Mouse (Mus musculus) megakaryocyte, embryonic 14.5 days (primary cell): ENCODE measurements at regions not wholly inside any gene's neighbourhood (a gene's known extent, or its start where the extent isn't known, plus 50 kb on each side); places are given as distances from the start of the nearest gene placed in this dataset.
"Not testable (repeated sequence)": the region's sequence is repeated elsewhere in the genome, so short reads cannot be mapped to it uniquely, and the experiment has no call there.

Experiments
- H3K27me3 ChIP-seq: replicated peaks from 2 replicates; pipeline ENCODE3; 2012; ENCODE audit warnings: inconsistent platforms
- H3K36me3 ChIP-seq: replicated peaks from 2 replicates; pipeline ENCODE3; 2012; ENCODE audit warnings: low read length, inconsistent platforms, mixed read lengths
- H3K4me1 ChIP-seq: 2 replicates; pipeline ENCODE4 v1.6.1; 2012; ENCODE audit warnings: inconsistent platforms
- H3K4me3 ChIP-seq: replicated peaks from 2 replicates; pipeline ENCODE3; 2012; ENCODE audit warnings: moderate library complexity, mild to moderate bottlenecking, inconsistent platforms
- H3K9me3 ChIP-seq: 2 replicates; pipeline ENCODE4 v1.6.1; 2012; ENCODE audit warnings: inconsistent platforms
- FLI1 ChIP-seq: IDR thresholded peaks from 2 replicates; pipeline ENCODE4 v1.6.1; 2012; ENCODE audit warnings: low read length, inconsistent platforms, mixed read lengths
- GATA1 ChIP-seq: IDR thresholded peaks from 3 replicates; pipeline ENCODE4 v1.6.1; 2012; ENCODE audit warnings: mixed read lengths, low read length, inconsistent platforms, borderline replicate concordance

DNA sequence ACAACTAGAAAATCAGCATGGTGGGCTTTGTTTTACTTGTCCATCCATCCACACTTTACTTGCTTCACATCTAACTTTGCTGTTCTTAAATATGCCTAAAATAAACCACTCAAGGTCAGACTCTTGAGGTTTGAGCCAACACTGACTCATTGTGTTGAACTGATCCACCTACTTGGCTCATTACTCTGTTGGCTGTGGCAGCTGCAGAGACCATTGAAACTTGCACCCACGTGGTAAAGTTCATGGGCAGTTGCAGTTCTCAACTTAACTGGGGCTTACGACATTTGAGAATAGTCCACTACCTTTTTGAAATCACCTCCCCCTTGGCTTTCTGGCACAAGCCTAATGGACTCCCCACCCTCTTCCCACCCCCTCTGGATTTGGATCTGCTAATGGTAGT is 395.3 kb upstream of the Cdh5 start:
- TF ChIP-seq FLI1, result no peak
- no peak for TF ChIP-seq GATA1
- H3K9me3 ChIP-seq, result peaks cover 24% of the 10 kb centered on the region

DNA sequence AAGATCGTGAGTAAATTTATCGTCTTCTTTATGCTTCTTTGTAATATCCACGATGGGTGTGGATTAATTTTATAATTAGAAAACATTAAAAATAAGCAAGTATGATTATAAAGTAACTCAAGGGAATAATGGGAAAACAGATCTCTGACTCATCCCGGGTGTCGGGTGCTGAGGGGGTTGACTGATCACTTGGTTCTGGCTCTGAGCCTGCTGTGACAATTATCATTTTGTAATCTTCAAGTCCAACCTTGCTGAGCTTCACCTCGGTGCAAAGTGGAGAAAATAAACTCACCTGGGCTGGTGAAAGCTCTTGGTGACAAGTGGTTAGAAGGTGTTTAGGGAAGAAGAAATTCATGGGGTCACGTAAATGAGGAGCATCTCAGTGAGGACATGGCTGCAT is 390.6 kb upstream of the Cdh5 start:
- not testable (repeated sequence) for H3K4me1 ChIP-seq, H3K36me3 ChIP-seq, H3K4me3 ChIP-seq, H3K27me3 ChIP-seq
- peaks cover 28% of the 10 kb centered on the region for H3K9me3 ChIP-seq

More for the DNA sequence above, 395.3 kb upstream of the Cdh5 start:
- Histone ChIP-seq H3K4me3 (no peak overlapping the region), H3K27me3 (no peaks in the 10 kb centered on the region), H3K4me1 (no peaks in the 10 kb centered on the region), H3K36me3 (no peaks in the 10 kb centered on the region)

DNA sequence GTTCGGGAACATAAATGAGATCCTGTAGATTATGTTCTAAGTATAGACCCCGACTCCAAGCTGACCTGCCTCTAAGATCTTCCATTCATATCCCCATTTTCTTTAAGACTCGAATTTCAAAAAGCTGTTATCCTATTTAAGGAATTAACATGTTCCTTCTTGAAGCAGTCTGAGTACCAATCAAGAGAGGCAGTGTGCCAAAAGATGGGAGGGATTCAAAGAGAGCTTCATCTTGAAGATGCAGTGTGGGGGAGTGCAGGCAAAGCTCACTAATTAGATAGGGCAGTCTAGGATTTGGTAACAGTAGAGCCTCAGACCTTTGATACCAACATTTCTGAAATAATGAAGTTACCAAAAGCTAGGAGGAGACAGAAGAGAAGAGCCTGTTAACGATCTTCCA is 383.7 kb upstream of the Cdh5 start:
- no peak for TF ChIP-seq GATA1
- no peak for TF ChIP-seq FLI1
- no peaks in the 10 kb centered on the region for H3K36me3 ChIP-seq
- no peak overlapping the region for H3K4me3 ChIP-seq
- H3K4me1 ChIP-seq, result no peaks in the 10 kb centered on the region
- peaks cover 24% of the 10 kb centered on the region for H3K9me3 ChIP-seq
- no peaks in the 10 kb centered on the region for H3K27me3 ChIP-seq

GRCm38 (mm10) chr8:103733466-103733865 is 368.0 kb upstream of the Cdh5 start:
- TF ChIP-seq GATA1 (no peak), FLI1 (no peak)
- H3K27me3 ChIP-seq, result no peaks in the 10 kb centered on the region
- no peaks in the 10 kb centered on the region for H3K4me1 ChIP-seq
- H3K4me3 ChIP-seq, result no peak overlapping the region
- H3K36me3 ChIP-seq, result no peaks in the 10 kb centered on the region
- H3K9me3 ChIP-seq, result peaks cover 51% of the 10 kb centered on the region

DNA sequence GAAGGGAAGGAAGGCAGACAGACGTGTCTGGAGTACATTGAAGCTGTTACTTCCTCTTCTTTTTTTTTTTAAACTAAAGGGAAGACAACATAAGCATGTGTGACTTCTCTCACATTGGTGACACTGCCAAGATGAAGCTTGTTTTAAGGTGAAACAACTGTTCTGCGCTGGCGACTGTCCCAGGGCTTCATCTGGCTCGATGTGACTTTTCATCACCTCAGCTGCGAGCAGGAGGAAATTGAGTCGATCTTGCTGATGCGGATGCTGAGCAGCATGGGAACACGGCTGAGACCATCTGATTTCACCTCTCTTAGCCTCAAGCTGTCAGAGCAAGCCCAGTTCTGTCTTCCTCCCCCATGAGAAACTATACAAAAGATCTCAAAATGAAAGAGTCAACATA is 363.1 kb upstream of the Cdh5 start:
- H3K36me3 ChIP-seq, result no peaks in the 10 kb centered on the region
- peaks cover 52% of the 10 kb centered on the region for H3K9me3 ChIP-seq
- no peaks in the 10 kb centered on the region for H3K4me1 ChIP-seq
- H3K4me3 ChIP-seq, result no peak overlapping the region
- TF ChIP-seq GATA1, result no peak
- no peak for TF ChIP-seq FLI1
- H3K27me3 ChIP-seq, result no peaks in the 10 kb centered on the region

DNA sequence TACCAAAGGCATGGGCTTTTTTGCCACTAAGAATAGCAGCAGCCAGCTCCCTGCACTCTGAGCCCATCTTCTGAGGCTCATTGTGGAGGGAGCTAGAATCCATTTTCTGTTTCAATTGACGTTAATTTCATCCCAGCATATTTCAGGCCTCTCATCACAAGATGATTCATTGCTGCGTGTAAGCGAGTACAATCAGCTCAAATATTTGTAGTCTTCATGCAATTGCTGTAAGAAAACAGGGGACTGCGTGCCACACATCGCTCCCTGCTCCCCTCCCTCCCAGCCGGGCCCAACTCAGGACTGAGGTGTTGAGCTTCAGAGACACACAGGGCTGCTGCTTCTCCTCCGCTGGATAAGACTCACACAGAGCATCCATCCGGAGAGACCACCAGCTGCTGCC is 360.0 kb upstream of the Cdh5 start:
- Histone ChIP-seq H3K4me3 (no peak overlapping the region), H3K36me3 (no peaks in the 10 kb centered on the region), H3K27me3 (no peaks in the 10 kb centered on the region), H3K9me3 (peaks cover 46% of the 10 kb centered on the region), H3K4me1 (no peaks in the 10 kb centered on the region)
- TF ChIP-seq GATA1 (no peak), FLI1 (no peak)

- no peaks in the 10 kb centered on the region for H3K4me1 ChIP-seq
- no peak for TF ChIP-seq FLI1
- no peaks in the 10 kb centered on the region for H3K27me3 ChIP-seq
Measured at GRCm38 (mm10) chr8:103748734-103749133, 352.7 kb upstream of the Cdh5 start.

GRCm38 (mm10) chr8:103750278-103751097 is 350.9 kb upstream of the Cdh5 start:
- Histone ChIP-seq H3K27me3 (no peaks in the 10 kb centered on the region), H3K4me3 (no peak overlapping the region), H3K9me3 (peaks cover 36% of the 10 kb centered on the region), H3K36me3 (no peaks in the 10 kb centered on the region), H3K4me1 (no peaks in the 10 kb centered on the region)
- no peak for TF ChIP-seq FLI1
- no peak for TF ChIP-seq GATA1

More at GRCm38 (mm10) chr8:103748734-103749133, 352.7 kb upstream of the Cdh5 start:
- peaks cover 39% of the 10 kb centered on the region for H3K9me3 ChIP-seq
- H3K36me3 ChIP-seq, result no peaks in the 10 kb centered on the region
- H3K4me3 ChIP-seq, result no peak overlapping the region

DNA sequence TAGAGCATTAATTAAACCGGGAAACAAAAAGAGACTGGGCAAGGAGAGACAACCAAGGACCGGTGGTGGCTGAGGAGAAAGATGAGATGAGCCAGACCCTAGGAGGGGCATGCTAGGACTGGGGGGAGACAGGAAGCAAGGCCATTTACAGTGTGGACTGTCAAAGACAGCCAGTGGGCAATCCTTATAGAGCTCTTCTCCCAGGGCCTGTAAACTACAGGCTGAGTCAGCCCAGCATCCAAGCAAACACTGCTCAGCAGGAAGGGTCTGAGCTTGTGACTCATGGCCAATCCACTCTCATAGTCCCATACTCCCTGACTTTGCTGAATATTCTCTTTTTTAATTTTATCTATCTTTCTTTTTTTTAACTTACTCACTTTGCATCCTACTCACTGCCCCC is 350.3 kb upstream of the Cdh5 start:
- Histone ChIP-seq H3K9me3 (peaks cover 33% of the 10 kb centered on the region), H3K4me3 (no peak overlapping the region), H3K36me3 (no peaks in the 10 kb centered on the region), H3K27me3 (no peaks in the 10 kb centered on the region), H3K4me1 (no peaks in the 10 kb centered on the region)
- TF ChIP-seq GATA1, result no peak
- no peak for TF ChIP-seq FLI1

DNA sequence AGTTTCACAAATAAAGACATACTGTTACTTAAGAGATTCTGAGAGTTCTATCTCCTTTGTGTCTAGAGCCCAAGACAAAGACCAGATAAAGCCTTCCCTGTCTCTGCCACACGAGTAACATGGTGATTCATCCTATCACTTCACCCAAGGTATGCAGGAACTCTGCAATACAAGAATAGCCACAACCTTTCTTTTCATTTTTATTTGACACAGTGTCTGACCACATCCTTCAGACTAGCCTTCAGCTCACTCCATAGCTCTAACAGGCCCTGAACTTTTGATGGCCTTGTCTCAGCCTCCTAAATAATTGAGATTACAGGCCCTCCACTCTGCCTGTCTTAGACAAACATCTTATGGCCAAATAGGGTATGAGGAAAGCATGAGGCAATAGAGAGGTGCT is 337.6 kb upstream of the Cdh5 start:
- Histone ChIP-seq H3K27me3 (no peaks in the 10 kb centered on the region), H3K36me3 (no peaks in the 10 kb centered on the region), H3K4me3 (no peak overlapping the region), H3K4me1 (no peaks in the 10 kb centered on the region), H3K9me3 (peaks cover 44% of the 10 kb centered on the region)
- no peak for TF ChIP-seq FLI1
- no peak for TF ChIP-seq GATA1

DNA sequence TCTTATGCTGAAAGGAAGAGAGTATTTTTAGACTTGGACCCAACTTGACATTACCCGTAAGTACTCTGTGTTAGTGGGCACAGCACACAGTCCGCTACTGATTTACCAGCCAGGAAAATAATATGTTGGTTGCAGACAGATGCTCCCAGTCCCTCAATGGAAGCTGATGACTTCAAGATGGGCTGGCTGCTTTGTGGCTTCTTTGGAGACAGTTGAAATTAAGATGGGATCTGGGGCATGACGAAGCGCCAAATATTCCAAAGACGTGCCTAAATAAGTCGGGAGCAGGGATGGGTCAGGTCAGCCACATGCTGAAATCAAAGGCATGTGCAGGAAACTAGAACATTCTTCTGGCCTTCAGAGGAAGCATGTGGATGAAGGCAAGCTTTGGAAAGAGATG is 321.8 kb upstream of the Cdh5 start:
- H3K36me3 ChIP-seq, result no peaks in the 10 kb centered on the region
- H3K9me3 ChIP-seq, result peaks cover 38% of the 10 kb centered on the region
- H3K4me3 ChIP-seq, result no peak overlapping the region
- no peak for TF ChIP-seq FLI1
- no peak for TF ChIP-seq GATA1
- H3K27me3 ChIP-seq, result no peaks in the 10 kb centered on the region
- no peaks in the 10 kb centered on the region for H3K4me1 ChIP-seq
